Mouse (Mus musculus) olfactory bulb, adult 2 months (tissue): Measurements from ENCODE around the gene Gramd1c.

Experiments used
- CTCF ChIP-seq: fragments of 200-500 bp; IDR thresholded peaks from 2 replicates; pipeline ENCODE4 v1.5.1; 2012; ENCODE audit warnings: low read depth, mild to moderate bottlenecking, low read length, moderate library complexity; ENCODE audit not compliant: insufficient read depth
- POLR2A ChIP-seq: fragments of 200-500 bp; IDR thresholded peaks from 2 replicates; pipeline ENCODE4 v1.6.1; 2012; ENCODE audit warnings: mild to moderate bottlenecking, low read depth, low read length, moderate library complexity; ENCODE audit not compliant: insufficient read depth

- TF ChIP-seq POLR2A (no peak), CTCF (no peak)
Observed at GRCm38 (mm10) chr16:44017707-44018106, 45.4 kb downstream of the Gramd1c start.
